Mouse (Mus musculus): ENCODE results near the gene Mrpl50. TPM values are rescaled to one million over a fixed set of nuclear protein-coding genes. Genes with fewer than 3 reads are reported as not detected.

Mrpl50 gene
- polyA plus RNA-seq (2015; fragmentation: Nextera tagmentation; extraction: Ambion mirVana), result 79.0 and 83.5 TPM in 2 replicates

DNA sequence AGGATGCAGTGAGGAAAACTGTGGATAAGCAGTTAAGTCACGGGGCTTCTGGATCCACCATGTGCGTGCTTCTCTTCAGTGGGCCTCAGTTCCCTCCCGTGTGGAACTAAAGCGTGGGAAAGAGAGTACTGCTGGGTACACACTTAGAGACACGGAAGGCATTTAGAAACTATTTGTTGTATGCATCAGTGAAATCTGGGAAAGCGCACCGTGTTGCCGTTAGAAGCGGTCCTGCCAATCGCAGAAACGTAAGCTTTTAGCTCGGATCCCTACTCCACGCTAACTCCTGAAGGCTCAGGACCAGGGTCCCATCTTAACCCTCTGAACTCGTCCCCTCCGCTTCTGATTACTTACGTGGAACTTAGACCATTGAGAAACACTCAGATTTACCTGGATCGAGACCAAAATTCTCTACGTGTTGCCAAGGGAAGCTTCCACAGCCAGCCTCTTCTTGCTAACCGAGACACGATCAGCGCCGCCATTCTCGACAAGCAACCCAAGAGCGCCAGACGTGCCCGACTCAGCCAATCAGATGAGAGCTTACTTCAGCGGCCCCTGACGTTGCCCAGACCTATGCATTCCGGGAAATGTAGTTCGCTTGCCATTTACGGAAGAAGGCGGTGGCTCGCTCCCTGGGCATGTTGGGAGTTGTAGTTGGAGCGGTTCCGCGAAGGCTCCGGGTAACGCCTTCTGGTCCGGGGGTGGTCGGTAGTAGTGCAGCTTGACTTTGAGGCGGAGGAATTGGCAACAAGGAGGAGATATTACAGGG, at the start of gene Mrpl50, which contains the start of gene Zfp189:
Mrpl50 (minus strand) TSS at position 522 of the 769 bp plus-strand sequence.
Zfp189 (plus strand) TSS at position 605 of the 769 bp plus-strand sequence.
- peak within 1 kb of the TSS; percentile 76 for H3K4me3 ChIP-seq (replicated peaks; ENCODE audit: low read length)
- peak within 1 kb of the TSS; percentile 77 for H3K9ac ChIP-seq (replicated peaks; ENCODE audit: low read depth, low read length)
- ATAC-seq, result peak; percentile 99
- WGBS, result under 1% methylated on average over 41 of the region's 41 CpGs
- peak within 1 kb of the TSS; percentile 78 for H3K4me2 ChIP-seq (ENCODE audit: low read length)
- H3K27ac ChIP-seq (ENCODE audit: low read length), result peak within 1 kb of the TSS; percentile 82
- H3K9me3 ChIP-seq (ENCODE audit: control insufficient read depth, low read length), result no peaks in the 10 kb centered on the region
- no peaks in the 10 kb centered on the region for H3K27me3 ChIP-seq (replicated peaks; ENCODE audit: control insufficient read depth, insufficient read depth, low read length)
- H3K36me3 ChIP-seq (ENCODE audit: control insufficient read depth, insufficient read depth), result peaks cover 5% of the 10 kb centered on the region; the same call in 1 of the 2 replicates
- H3K4me1 ChIP-seq (replicated peaks; ENCODE audit: control insufficient read depth, insufficient read depth, low read length), result peaks cover 16% of the 10 kb centered on the region

DNA sequence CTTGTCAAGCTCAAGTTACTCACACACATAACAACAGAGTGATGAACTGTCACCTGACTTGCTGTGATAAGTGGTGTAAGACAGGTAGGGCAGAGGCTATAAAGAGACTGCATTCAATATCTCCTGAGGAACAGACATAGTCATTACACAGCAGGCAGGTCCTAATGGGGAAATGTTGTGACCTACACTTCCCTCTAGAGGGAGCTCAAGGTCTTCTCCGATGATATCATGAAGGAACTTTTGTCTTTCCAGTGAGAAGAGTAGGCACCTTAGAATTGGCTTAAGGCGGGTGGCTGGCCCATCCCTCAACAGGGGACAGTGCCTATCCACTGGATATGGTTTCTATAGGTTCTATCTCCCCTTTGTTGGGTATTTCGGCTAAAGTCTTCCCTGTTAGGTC, 46.7 kb upstream of the Mrpl50 start:
- no peaks in the 10 kb centered on the region for H3K27me3 ChIP-seq (replicated peaks; ENCODE audit: control insufficient read depth, insufficient read depth, low read length)
- no peak overlapping the region for H3K27ac ChIP-seq (ENCODE audit: low read length)
- H3K4me2 ChIP-seq (ENCODE audit: low read length), result no peak overlapping the region
- no peak overlapping the region for H3K9ac ChIP-seq (replicated peaks; ENCODE audit: low read depth, low read length)
- peak; percentile 89 for ATAC-seq
- 15% methylated on average over 3 of the region's 3 CpGs for WGBS
- no peaks in the 10 kb centered on the region for H3K4me1 ChIP-seq (replicated peaks; ENCODE audit: control insufficient read depth, insufficient read depth, low read length)
- H3K36me3 ChIP-seq (ENCODE audit: control insufficient read depth, insufficient read depth), result no peaks in the 10 kb centered on the region
- H3K9me3 ChIP-seq (ENCODE audit: control insufficient read depth, low read length), result no peaks in the 10 kb centered on the region
- H3K4me3 ChIP-seq (replicated peaks; ENCODE audit: low read length), result no peak overlapping the region

DNA sequence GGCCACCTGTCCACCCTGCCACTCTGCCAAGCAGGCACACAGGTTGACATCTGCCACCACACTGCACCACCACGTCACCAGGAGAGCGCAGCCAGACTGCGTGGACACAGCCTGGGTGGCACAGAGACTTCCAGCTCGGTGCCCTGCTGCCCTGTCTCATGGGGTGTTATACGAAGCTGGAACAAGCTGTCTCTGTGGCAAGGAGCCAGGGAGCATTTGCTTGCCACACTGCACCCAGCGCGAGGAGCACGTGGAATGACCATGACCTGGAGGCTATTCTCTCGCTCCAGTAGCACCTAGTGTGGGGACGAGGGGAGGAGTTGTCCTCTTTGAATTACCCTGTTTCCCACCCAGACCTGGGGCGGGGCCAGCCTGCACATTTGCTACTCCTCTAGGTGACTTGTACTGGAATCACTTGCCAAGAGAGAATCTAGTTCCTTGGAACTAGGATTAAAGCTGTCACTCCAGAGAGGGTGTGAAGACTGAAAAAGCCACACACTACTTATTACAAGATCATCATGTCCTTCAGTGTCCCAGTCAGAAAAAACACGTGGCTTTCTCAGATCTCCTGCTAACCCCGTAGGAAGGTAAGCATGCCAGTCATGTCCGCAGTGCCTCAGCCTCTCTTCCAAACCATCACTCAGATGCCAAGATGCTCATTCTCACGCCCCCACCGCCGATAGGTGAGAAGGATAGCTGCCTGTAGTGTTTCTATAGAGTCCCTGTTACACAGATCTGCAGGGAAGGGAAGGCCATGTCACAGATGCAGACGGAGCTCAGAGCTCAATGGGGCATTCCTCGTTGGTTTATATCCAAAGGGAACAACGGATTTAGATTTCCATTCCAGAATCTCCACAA, 39.3 kb upstream of the Mrpl50 start:
- Histone ChIP-seq H3K9ac (replicated peaks; ENCODE audit: low read depth, low read length) (no peak overlapping the region), H3K4me2 (ENCODE audit: low read length) (peak overlapping the region; percentile 21), H3K4me1 (replicated peaks; ENCODE audit: control insufficient read depth, insufficient read depth, low read length) (peaks cover 9% of the 10 kb centered on the region), H3K27me3 (replicated peaks; ENCODE audit: control insufficient read depth, insufficient read depth, low read length) (no peaks in the 10 kb centered on the region), H3K4me3 (replicated peaks; ENCODE audit: low read length) (no peak overlapping the region), H3K9me3 (ENCODE audit: control insufficient read depth, low read length) (no peaks in the 10 kb centered on the region), H3K36me3 (ENCODE audit: control insufficient read depth, insufficient read depth) (no peaks in the 10 kb centered on the region), H3K27ac (ENCODE audit: low read length) (no peak overlapping the region)
- ATAC-seq, result peak; percentile 96
- 57% methylated on average over 20 of the region's 20 CpGs for WGBS

DNA sequence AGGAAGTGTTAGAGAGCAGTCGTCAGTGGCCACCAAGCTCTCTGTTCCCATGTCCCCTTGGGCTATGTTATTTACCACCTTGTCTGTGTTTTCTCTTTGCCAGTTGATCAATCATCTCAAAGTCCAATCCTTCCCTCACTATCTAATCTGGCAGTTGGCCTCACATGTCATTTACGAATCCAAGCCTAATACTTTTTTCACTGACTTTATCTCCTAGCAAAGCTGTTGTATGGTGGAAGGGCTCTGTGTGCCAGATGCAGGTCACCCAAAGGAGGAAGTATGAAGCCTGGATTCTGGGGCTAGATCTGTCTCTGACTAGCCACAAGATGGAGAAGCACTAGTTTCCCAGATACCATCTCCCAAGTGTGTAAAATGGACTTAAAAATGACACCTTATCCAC, 37.3 kb upstream of the Mrpl50 start:
- H3K27me3 ChIP-seq (replicated peaks; ENCODE audit: control insufficient read depth, insufficient read depth, low read length), result no peaks in the 10 kb centered on the region
- WGBS, result 85% methylated on average over 2 of the region's 2 CpGs
- peaks cover 9% of the 10 kb centered on the region for H3K4me1 ChIP-seq (replicated peaks; ENCODE audit: control insufficient read depth, insufficient read depth, low read length)
- no peak overlapping the region for H3K4me3 ChIP-seq (replicated peaks; ENCODE audit: low read length)
- H3K27ac ChIP-seq (ENCODE audit: low read length), result no peak overlapping the region
- H3K9ac ChIP-seq (replicated peaks; ENCODE audit: low read depth, low read length), result no peak overlapping the region
- H3K4me2 ChIP-seq (ENCODE audit: low read length), result no peak overlapping the region
- no peaks in the 10 kb centered on the region for H3K9me3 ChIP-seq (ENCODE audit: control insufficient read depth, low read length)
- ATAC-seq, result no peak
- H3K36me3 ChIP-seq (ENCODE audit: control insufficient read depth, insufficient read depth), result no peaks in the 10 kb centered on the region

DNA sequence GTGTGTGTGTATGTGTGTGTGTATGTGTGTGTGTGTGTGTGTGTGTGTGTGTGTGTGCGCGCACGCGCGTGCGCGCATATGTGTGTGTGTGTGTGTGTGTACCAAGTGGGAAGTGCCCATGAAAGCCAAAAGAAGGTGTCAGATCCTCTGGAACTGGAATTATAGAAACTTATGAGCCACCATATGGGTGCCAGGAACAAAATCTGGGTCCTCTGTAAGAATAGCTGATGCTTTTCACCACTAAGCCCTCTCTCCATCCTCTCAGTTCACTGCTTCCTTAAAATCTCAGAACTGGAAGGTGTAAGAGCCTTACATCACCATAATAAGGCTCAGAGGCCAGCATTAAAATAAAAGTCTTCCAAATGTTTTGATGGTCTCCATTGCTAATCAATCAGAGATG, 36.5 kb upstream of the Mrpl50 start:
- no peak overlapping the region for H3K27ac ChIP-seq (ENCODE audit: low read length)
- WGBS, result 86% methylated on average over 7 of the region's 7 CpGs
- ATAC-seq, result no peak
- no peak overlapping the region for H3K4me2 ChIP-seq (ENCODE audit: low read length)
- H3K4me3 ChIP-seq (replicated peaks; ENCODE audit: low read length), result no peak overlapping the region
- H3K27me3 ChIP-seq (replicated peaks; ENCODE audit: control insufficient read depth, insufficient read depth, low read length), result no peaks in the 10 kb centered on the region
- H3K36me3 ChIP-seq (ENCODE audit: control insufficient read depth, insufficient read depth), result no peaks in the 10 kb centered on the region
- no peak overlapping the region for H3K9ac ChIP-seq (replicated peaks; ENCODE audit: low read depth, low read length)
- no peaks in the 10 kb centered on the region for H3K9me3 ChIP-seq (ENCODE audit: control insufficient read depth, low read length)
- peaks cover 9% of the 10 kb centered on the region for H3K4me1 ChIP-seq (replicated peaks; ENCODE audit: control insufficient read depth, insufficient read depth, low read length)

DNA sequence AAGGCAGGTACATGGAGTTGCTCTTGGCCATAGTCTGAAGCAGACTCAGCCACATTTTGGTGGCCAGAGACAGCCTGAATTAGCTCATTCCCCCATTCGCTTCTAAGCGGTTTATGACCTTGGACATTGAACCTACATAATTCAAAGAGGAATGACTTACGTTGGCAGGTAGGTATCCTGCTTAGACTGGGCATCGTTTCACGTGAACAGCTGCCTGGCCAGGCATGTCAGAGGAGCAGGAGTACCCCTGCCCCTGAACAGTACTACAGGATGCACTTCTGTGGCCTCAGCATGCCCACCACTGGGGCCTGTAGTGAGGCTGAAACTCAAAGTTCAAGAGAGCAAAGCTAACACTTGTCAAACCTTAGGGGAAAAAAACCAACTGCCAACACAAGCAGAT, 32.5 kb upstream of the Mrpl50 start:
- ATAC-seq, result no peak
- no peaks in the 10 kb centered on the region for H3K4me1 ChIP-seq (replicated peaks; ENCODE audit: control insufficient read depth, insufficient read depth, low read length)
- whole genome bisulfite sequencing, result 91% methylated on average over 5 of the region's 5 CpGs
- no peaks in the 10 kb centered on the region for H3K27me3 ChIP-seq (replicated peaks; ENCODE audit: control insufficient read depth, insufficient read depth, low read length)
- H3K9me3 ChIP-seq (ENCODE audit: control insufficient read depth, low read length), result no peaks in the 10 kb centered on the region
- no peaks in the 10 kb centered on the region for H3K36me3 ChIP-seq (ENCODE audit: control insufficient read depth, insufficient read depth)
- H3K9ac ChIP-seq (replicated peaks; ENCODE audit: low read depth, low read length), result no peak overlapping the region
- no peak overlapping the region for H3K4me2 ChIP-seq (ENCODE audit: low read length)
- no peak overlapping the region for H3K4me3 ChIP-seq (replicated peaks; ENCODE audit: low read length)
- H3K27ac ChIP-seq (ENCODE audit: low read length), result no peak overlapping the region

DNA sequence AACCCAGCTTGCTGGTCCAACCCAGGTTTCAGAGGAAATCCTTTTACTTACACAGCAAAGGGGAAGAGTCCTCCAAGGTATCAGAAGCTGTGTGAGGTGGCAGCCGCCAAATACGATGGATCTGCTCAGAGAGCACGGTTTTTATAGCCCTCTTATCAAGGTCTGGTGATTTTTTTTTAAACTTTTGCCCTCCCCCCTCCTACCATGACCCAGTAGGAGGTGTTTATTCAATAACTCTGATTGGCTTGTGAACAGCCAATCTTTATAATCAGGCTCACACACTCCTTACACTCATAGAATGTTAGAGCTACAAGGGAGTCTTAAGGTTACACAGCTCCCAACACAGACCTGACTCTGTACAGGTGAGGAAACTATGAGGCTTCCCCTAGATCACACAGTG, 28.5 kb upstream of the Mrpl50 start, which contains the start of gene Aldob:
Aldob (minus strand) TSS at position 164 of the 400 bp plus-strand sequence.
- no peaks in the 10 kb centered on the region for H3K27me3 ChIP-seq (replicated peaks; ENCODE audit: control insufficient read depth, insufficient read depth, low read length)
- H3K27ac ChIP-seq (ENCODE audit: low read length), result no peak within 1 kb of the TSS
- H3K36me3 ChIP-seq (ENCODE audit: control insufficient read depth, insufficient read depth), result no peaks in the 10 kb centered on the region
- H3K9ac ChIP-seq (replicated peaks; ENCODE audit: low read depth, low read length), result no peak within 1 kb of the TSS
- no peaks in the 10 kb centered on the region for H3K9me3 ChIP-seq (ENCODE audit: control insufficient read depth, low read length)
- no peaks in the 10 kb centered on the region for H3K4me1 ChIP-seq (replicated peaks; ENCODE audit: control insufficient read depth, insufficient read depth, low read length)
- no peak within 1 kb of the TSS for H3K4me3 ChIP-seq (replicated peaks; ENCODE audit: low read length)
- no peak within 1 kb of the TSS for H3K4me2 ChIP-seq (ENCODE audit: low read length)
- WGBS, result 66% methylated on average over 3 of the region's 3 CpGs
- ATAC-seq, result no peak

DNA sequence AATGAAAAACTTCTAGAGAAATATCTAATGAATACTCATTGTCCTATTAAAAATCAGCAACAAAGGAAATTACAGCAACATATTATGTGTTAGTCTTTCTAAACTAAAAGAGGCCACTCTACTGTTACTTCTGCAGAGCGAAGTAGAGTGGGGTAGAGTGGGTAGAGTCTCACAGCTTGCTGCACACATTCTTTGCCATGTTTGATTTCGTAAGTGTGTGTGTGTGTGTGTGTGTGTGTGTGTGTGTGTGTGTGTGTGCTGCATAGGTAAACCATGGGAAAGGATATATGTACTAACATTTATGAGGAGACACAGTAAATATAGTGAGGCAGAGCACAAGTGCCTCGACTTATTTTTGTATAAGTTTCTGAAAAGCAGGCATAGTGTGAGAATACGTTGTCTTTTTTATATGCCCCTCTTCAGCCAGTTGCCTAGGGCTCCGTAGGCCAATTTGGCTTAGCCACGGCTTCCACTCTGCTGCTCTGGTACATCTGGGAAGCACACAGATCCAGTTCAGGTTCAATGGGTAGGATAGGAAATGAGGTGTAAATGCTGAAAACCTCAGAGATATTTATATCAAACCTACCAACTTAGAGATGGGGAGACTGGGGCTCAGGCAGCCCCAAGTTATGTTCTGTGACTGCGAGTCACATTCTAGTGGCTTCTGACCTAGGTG, 26.8 kb upstream of the Mrpl50 start:
- Histone ChIP-seq H3K4me2 (ENCODE audit: low read length) (no peak overlapping the region), H3K4me1 (replicated peaks; ENCODE audit: control insufficient read depth, insufficient read depth, low read length) (no peaks in the 10 kb centered on the region), H3K27me3 (replicated peaks; ENCODE audit: control insufficient read depth, insufficient read depth, low read length) (no peaks in the 10 kb centered on the region), H3K27ac (ENCODE audit: low read length) (no peak overlapping the region), H3K9ac (replicated peaks; ENCODE audit: low read depth, low read length) (no peak overlapping the region), H3K9me3 (ENCODE audit: control insufficient read depth, low read length) (no peaks in the 10 kb centered on the region), H3K36me3 (ENCODE audit: control insufficient read depth, insufficient read depth) (no peaks in the 10 kb centered on the region), H3K4me3 (replicated peaks; ENCODE audit: low read length) (no peak overlapping the region)
- ATAC-seq, result no peak
- WGBS, result 89% methylated on average over 7 of the region's 7 CpGs
